Mouse (Mus musculus) adrenal gland, postnatal 25 days (tissue): ENCODE results near the gene Lhfpl2. TPM values are rescaled to one million over a fixed set of nuclear protein-coding genes. Genes with fewer than 3 reads are reported as not detected.

Experiments used
- DNase-seq: peaks from one replicate; pipeline ENCODE4 v3.0.0; 2021; ENCODE audit warnings: mixed read lengths
- total RNA-seq: library from RNA; stranded (reverse); gene quantifications from 2 replicates; pipeline ENCODE4 v1.2.3, GENCODE M21; 2021

Lhfpl2 gene
- total RNA-seq, 1 experiment from 2014 or later: 38.2 TPM

- no peak for DNase-seq
These were observed 40.9 kb downstream of the Lhfpl2 start for GRCm38 (mm10) chr13:94098369-94099084.

- DNase-seq: no peak
These were observed 41.5 kb downstream of the Lhfpl2 start for GRCm38 (mm10) chr13:94099087-94099486.

GRCm38 (mm10) chr13:94100361-94100760, 42.8 kb downstream of the Lhfpl2 start:
- DNase-seq: no peak

GRCm38 (mm10) chr13:94101020-94101571, 43.5 kb downstream of the Lhfpl2 start:
- no peak for DNase-seq

- no peak for DNase-seq
These were observed 47.4 kb downstream of the Lhfpl2 start for GRCm38 (mm10) chr13:94104866-94105475.

GRCm38 (mm10) chr13:94106431-94106830, 48.8 kb downstream of the Lhfpl2 start:
- no peak for DNase-seq

GRCm38 (mm10) chr13:94106983-94107382, 49.4 kb downstream of the Lhfpl2 start:
- DNase-seq: no peak

GRCm38 (mm10) chr13:94110556-94110955, 53.0 kb downstream of the Lhfpl2 start:
- DNase-seq: no peak

- peak; percentile 82 for DNase-seq
These were observed 57.9 kb downstream of the Lhfpl2 start for GRCm38 (mm10) chr13:94115476-94115875.

GRCm38 (mm10) chr13:94116705-94117410, 59.3 kb downstream of the Lhfpl2 start:
- DNase-seq: peak; percentile 26

- no peak for DNase-seq
These were observed 59.9 kb downstream of the Lhfpl2 start for GRCm38 (mm10) chr13:94117522-94117921.

GRCm38 (mm10) chr13:94118091-94118490, 60.5 kb downstream of the Lhfpl2 start:
- DNase-seq: no peak

GRCm38 (mm10) chr13:94119309-94119708, 61.7 kb downstream of the Lhfpl2 start:
- DNase-seq: no peak

GRCm38 (mm10) chr13:94122703-94123592, 65.4 kb downstream of the Lhfpl2 start:
- DNase-seq: no peak

GRCm38 (mm10) chr13:94130394-94130793, 72.8 kb downstream of the Lhfpl2 start:
- DNase-seq: no peak

- DNase-seq: no peak
These were observed 73.5 kb downstream of the Lhfpl2 start for GRCm38 (mm10) chr13:94131135-94131534.

- peak; percentile 23 for DNase-seq
These were observed 74.8 kb downstream of the Lhfpl2 start for GRCm38 (mm10) chr13:94132187-94132995.

GRCm38 (mm10) chr13:94134646-94135045, 77.0 kb downstream of the Lhfpl2 start:
- DNase-seq: no peak

- no peak for DNase-seq
These were observed 77.6 kb downstream of the Lhfpl2 start for GRCm38 (mm10) chr13:94135180-94135579.

- DNase-seq: no peak
These were observed 82.3 kb downstream of the Lhfpl2 start for GRCm38 (mm10) chr13:94139713-94140445.
